Mouse (Mus musculus) stomach, postnatal 0 days (tissue): ENCODE measurements around the gene Add2. TPM values are rescaled to one million over a fixed set of nuclear protein-coding genes. Genes with fewer than 3 reads are reported as not detected.

Experiments
- ATAC-seq: fragments of 200-750 bp; cut with Nextera tagmentation; 2 replicates; pipeline ENCODE4 v1.8.0; 2017; ENCODE audit not compliant: low FRiP score, low TSS enrichment
- DNase-seq: peaks from one replicate; pipeline ENCODE4 v3.0.0-alpha.2; 2016; ENCODE audit warnings: low spot score
- H3K27ac ChIP-seq: fragments of 300-500 bp; sonication (generic); replicated peaks from 2 replicates; pipeline ENCODE4 v1.5.1; 2014; ENCODE audit warnings: mild to moderate bottlenecking, control low read depth
- H3K27me3 ChIP-seq: fragments of 300-500 bp; sonication (generic); 2 replicates; pipeline ENCODE4 v1.6.1; 2014; ENCODE audit warnings: low read length; ENCODE audit not compliant: control insufficient read depth, insufficient read depth
- H3K36me3 ChIP-seq: fragments of 300-500 bp; sonication (generic); 2 replicates; pipeline ENCODE4 v1.6.1; 2014; ENCODE audit warnings: low read length, mixed read lengths; ENCODE audit not compliant: control insufficient read depth, insufficient read depth
- H3K4me1 ChIP-seq: fragments of 300-500 bp; sonication (generic); replicated peaks from 2 replicates; pipeline ENCODE4 v1.6.1; 2014; ENCODE audit warnings: antibody characterized with exemption; ENCODE audit not compliant: control insufficient read depth, insufficient read depth
- H3K4me2 ChIP-seq: fragments of 300-500 bp; sonication (generic); replicated peaks from 2 replicates; pipeline ENCODE4 v1.6.1; 2014; ENCODE audit warnings: low read depth, mild to moderate bottlenecking, control low read depth, moderate library complexity
- H3K4me3 ChIP-seq: fragments of 300-500 bp; sonication (generic); 2 replicates; pipeline ENCODE4 v1.5.1; 2014; ENCODE audit warnings: low read depth, low read length, control low read depth
- H3K9ac ChIP-seq: fragments of 300-500 bp; sonication (generic); 2 replicates; pipeline ENCODE4 v1.6.1; 2014; ENCODE audit warnings: mild to moderate bottlenecking, low read length, control low read depth, mixed read lengths
- H3K9me3 ChIP-seq: fragments of 300-500 bp; sonication (generic); 2 replicates; pipeline ENCODE4 v1.6.1; 2016; ENCODE audit warnings: low read length; ENCODE audit not compliant: control insufficient read depth
- CTCF ChIP-seq: IDR thresholded peaks from 2 replicates; pipeline ENCODE4 v1.5.1; 2016; ENCODE audit warnings: antibody characterized with exemption, low read depth, mild to moderate bottlenecking, moderate library complexity
- EP300 ChIP-seq: optimal IDR thresholded peaks from 2 replicates; pipeline ENCODE3; 2016; ENCODE audit warnings: antibody characterized with exemption
- WGBS: fragments of 180-500 bp; shearing (Covaris S2); extraction: QIAGEN DNeasy Blood & Tissue Kit; methylation state at CpG from one replicate; pipeline ENCODE4 v1.1.7; 2014; 5-methylcytosine and 5-hydroxymethylcytosine counted together
- polyA plus RNA-seq: library from polyadenylated mRNA; unstranded; fragments of >200 nt; fragmentation: Nextera tagmentation; extraction: Ambion mirVana; gene quantifications from 2 replicates; pipeline ENCODE4 v1.2.1, GENCODE M21; 2015

The Add2 gene
- polyA plus RNA-seq, 1 experiment from 2014 or later, result 2.1 TPM

DNA sequence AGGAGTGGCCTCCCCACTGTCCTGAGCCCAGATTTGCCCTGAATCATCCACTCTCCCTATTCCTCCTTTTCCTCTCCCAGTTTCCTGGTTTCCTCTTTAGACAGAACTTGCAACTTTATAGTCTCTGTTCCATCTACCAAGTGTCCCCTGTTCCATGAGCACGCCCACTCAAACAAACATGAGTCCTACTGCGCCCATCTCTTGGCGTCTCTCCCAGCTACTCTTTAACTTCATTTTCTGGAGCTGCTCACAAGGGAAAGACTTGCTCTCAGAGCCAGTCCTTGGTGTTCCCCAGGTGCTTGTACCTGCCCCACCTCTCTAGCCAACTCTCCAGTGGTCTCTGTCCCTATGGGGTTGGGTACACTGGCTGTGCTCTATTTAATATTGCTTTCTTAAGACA, 87.4 kb downstream of the Add2 start:
- TF ChIP-seq EP300 (no peak), CTCF (no peak)
- no peaks in the 10 kb centered on the region for H3K9me3 ChIP-seq
- H3K9ac ChIP-seq, result no peak overlapping the region
- no peaks in the 10 kb centered on the region for H3K27me3 ChIP-seq
- H3K4me3 ChIP-seq, result no peak overlapping the region
- 64% methylated on average over 3 of the region's 3 CpGs for WGBS
- DNase-seq (no peak), ATAC-seq (no peak)
- H3K36me3 ChIP-seq, result no peaks in the 10 kb centered on the region
- no peak overlapping the region for H3K4me2 ChIP-seq
- no peaks in the 10 kb centered on the region for H3K4me1 ChIP-seq
- no peak overlapping the region for H3K27ac ChIP-seq

DNA sequence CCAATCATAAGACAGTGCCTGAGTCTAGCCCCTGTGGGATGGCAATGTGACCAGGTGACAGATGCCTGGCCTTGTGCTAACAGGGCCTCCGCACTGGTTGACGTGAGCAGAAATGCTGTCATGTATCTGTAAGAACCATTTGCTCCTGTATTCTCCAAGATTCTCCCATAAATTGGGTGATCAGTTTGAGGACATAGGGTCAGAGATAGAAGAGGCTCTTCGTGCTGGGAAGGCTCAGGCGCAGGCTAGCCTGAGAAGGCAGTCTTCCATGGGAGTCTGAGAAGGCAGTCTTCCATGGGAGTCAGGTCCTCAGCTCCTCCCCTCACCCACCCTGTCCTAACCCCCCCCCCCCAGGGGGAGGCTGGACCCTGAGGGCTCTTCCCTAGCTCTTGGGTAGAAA, 94.6 kb downstream of the Add2 start:
- WGBS, result 83% methylated on average over 4 of the region's 4 CpGs
- H3K9ac ChIP-seq, result no peak overlapping the region
- no peak for ATAC-seq

DNA sequence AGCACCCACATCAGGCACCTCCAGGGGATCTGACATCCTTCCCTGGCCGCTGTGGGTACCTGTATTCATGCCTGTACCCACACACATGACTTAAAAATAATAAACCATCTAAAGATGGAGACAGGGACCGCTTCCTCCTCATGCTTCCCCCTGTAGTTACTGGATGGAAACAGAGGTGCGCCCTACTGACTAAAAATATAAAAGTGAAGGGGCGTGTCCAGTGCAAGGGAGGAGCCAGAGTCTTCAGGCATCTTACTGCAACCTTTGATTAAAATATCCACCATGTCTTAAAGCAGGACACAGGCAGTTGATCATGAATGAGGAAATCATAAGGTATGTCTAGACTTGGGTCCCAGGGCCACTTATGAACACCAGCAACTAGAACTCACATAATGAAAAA, 97.3 kb downstream of the Add2 start:
- H3K4me2 ChIP-seq, result no peak overlapping the region
- H3K9me3 ChIP-seq, result no peaks in the 10 kb centered on the region
- ATAC-seq, result no peak
- H3K4me1 ChIP-seq, result no peaks in the 10 kb centered on the region
- 73% methylated on average over 4 of the region's 4 CpGs for WGBS
- H3K27me3 ChIP-seq, result no peaks in the 10 kb centered on the region
- no peak for TF ChIP-seq CTCF
- TF ChIP-seq EP300, result no peak
- no peaks in the 10 kb centered on the region for H3K36me3 ChIP-seq
- no peak overlapping the region for H3K27ac ChIP-seq
- H3K4me3 ChIP-seq, result no peak overlapping the region
- H3K9ac ChIP-seq, result no peak overlapping the region
- no peak for DNase-seq

More for the DNA sequence above, 94.6 kb downstream of the Add2 start:
- H3K4me2 ChIP-seq, result no peak overlapping the region
- H3K4me1 ChIP-seq, result no peaks in the 10 kb centered on the region
- no peak overlapping the region for H3K27ac ChIP-seq
- no peaks in the 10 kb centered on the region for H3K9me3 ChIP-seq
- H3K36me3 ChIP-seq, result no peaks in the 10 kb centered on the region
- no peak for DNase-seq
- no peak overlapping the region for H3K4me3 ChIP-seq
- TF ChIP-seq CTCF (no peak), EP300 (no peak)
- no peaks in the 10 kb centered on the region for H3K27me3 ChIP-seq

DNA sequence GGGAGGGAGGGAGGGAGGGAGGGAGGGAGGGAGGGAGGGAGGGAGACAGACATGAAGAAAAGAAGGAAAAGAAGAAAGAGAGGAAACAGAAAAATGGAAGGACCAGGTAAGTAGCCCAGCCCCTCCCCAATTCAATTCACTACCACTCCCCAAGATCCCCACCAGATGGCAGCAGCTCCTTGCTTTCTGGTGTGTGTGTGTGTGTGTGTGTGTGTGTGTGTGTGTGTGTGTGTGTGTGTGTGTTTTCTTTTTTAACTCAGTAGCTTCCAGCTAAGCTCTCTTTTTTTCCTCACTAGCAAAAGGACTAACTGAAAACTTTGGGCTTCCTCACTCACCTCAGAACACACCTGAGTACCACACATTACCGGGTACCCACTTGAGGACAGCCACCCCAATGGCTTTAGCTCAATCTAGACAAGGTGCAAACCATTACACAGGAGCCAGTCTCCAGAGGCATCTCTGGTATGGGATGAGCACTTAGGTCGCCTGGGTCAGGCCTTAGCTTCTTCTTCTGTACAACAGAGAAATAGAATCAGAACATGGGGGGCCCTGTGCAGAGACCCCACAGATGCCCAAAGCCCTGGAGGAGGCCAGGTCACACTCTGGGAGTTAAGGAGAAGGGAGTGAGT, 98.6 kb downstream of the Add2 start:
- no peaks in the 10 kb centered on the region for H3K36me3 ChIP-seq
- no peaks in the 10 kb centered on the region for H3K27me3 ChIP-seq
- no peaks in the 10 kb centered on the region for H3K9me3 ChIP-seq
- H3K4me3 ChIP-seq, result no peak overlapping the region
- no peaks in the 10 kb centered on the region for H3K4me1 ChIP-seq
- TF ChIP-seq CTCF, result peak; percentile 88
- TF ChIP-seq EP300, result no peak
- H3K9ac ChIP-seq, result no peak overlapping the region
- DNase-seq, result peak; percentile 70
- ATAC-seq, result no peak
- WGBS, result 47% methylated on average over 2 of the region's 2 CpGs
- H3K4me2 ChIP-seq, result no peak overlapping the region
- H3K27ac ChIP-seq, result no peak overlapping the region

DNA sequence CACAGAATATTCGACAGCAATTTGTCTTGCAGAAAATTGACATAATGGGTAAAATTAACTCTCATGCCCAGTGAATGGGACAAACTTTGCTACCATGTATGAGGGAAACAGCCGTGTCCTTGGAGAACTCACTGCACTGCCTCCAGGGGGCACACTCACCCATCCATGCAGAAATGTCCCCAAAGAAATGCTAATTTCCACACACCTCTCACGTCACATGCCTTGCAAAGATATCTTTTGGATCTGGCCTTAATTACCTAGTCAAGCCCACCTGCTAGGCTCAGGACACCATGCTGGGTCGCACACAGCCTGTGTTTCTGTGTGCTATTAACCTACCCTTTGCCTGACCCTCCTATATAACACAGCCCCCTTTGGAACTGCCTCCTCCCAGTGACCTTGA, 100.0 kb downstream of the Add2 start:
- TF ChIP-seq EP300, result no peak
- TF ChIP-seq CTCF, result peak; percentile 74

DNA sequence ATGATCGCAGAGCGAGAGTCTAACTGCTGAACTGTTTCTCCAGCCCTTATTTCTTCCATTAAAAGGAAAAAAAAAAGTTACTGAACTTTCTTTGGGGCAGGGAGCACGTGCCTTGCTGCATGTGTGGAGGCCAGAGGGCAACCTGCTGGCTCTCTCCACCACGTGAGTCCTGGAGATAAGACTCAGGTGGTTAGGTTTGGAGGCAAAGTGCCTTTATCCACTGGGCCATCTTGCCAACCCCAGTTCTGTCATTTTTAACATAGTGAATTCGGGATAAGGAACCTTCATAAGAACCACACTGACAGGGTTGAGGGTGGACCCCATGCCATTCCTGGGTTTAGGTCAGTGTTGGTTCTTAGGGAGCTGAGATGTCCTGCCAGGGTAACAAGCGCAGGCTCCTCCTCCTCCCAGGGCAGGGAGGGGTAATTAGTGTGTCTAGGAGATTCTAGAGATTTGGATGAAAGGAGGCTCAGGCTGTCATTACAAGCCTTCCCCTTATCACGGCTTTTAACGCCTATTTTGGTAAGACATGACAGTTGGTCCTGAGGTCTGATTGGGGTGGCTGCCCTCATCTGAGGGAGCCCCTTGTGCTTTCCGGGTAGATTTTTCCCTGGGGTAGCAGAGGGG, 101.5 kb downstream of the Add2 start:
- TF ChIP-seq CTCF (no peak), EP300 (no peak)
- Histone ChIP-seq H3K4me1 (no peaks in the 10 kb centered on the region), H3K27ac (no peak overlapping the region), H3K4me3 (no peak overlapping the region), H3K9me3 (no peaks in the 10 kb centered on the region), H3K4me2 (no peak overlapping the region), H3K9ac (no peak overlapping the region), H3K36me3 (no peaks in the 10 kb centered on the region), H3K27me3 (no peaks in the 10 kb centered on the region)
- peak; percentile 39 for DNase-seq
- peak; percentile 63 for ATAC-seq
- WGBS, result 62% methylated on average over 9 of the region's 9 CpGs

More for the DNA sequence above, 100.0 kb downstream of the Add2 start:
- no peaks in the 10 kb centered on the region for H3K9me3 ChIP-seq
- H3K4me1 ChIP-seq, result no peaks in the 10 kb centered on the region
- H3K4me3 ChIP-seq, result no peak overlapping the region
- ATAC-seq, result no peak
- H3K27ac ChIP-seq, result no peak overlapping the region
- no peaks in the 10 kb centered on the region for H3K27me3 ChIP-seq
- no peak overlapping the region for H3K4me2 ChIP-seq
- 54% methylated on average over 4 of the region's 4 CpGs for WGBS
- no peaks in the 10 kb centered on the region for H3K36me3 ChIP-seq
- no peak overlapping the region for H3K9ac ChIP-seq
- peak; percentile 44 for DNase-seq
